Mouse (Mus musculus) cerebellum, postnatal 4 days (tissue): ENCODE data around the gene 4933411K16Rik.
A peak's percentile ranks its signal among the peaks of the same experiment; 100 is the strongest.

Experiments
- DNase-seq, 2 experiments: peaks; one replicate each; pipeline ENCODE4 v3.0.0; 2022; ENCODE audit warnings: low spot score in 2 of 2, mixed read lengths in 1 of 2

Gene 4933411K16Rik

DNA sequence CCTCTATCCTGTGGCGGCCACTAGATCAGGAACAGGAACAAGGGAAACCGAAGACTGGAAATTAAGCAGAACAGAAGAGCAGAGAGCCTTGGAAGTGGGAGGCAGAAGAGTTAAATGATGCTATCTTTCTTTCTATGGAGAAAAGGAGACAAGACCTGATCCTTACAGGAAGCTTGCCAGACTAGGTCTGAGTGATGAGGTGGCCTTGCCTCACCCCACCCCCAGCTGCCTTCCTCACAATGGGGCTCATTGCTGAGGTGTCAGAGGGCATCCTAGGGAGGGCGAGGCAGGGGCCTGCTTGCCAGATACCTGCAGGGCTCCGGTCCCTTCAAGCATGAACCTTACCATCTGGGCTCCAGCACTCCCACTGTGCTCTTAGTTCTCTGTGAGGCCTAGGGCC lies at the start of gene 4933411K16Rik:
4933411K16Rik (plus strand) TSS at position 301 of the 400 bp plus-strand sequence.
- DNase-seq = no peak

- DNase-seq = no peak
Measured at GRCm38 (mm10) chr19:42004258-42004657, 47.8 kb upstream of the 4933411K16Rik start.

DNA sequence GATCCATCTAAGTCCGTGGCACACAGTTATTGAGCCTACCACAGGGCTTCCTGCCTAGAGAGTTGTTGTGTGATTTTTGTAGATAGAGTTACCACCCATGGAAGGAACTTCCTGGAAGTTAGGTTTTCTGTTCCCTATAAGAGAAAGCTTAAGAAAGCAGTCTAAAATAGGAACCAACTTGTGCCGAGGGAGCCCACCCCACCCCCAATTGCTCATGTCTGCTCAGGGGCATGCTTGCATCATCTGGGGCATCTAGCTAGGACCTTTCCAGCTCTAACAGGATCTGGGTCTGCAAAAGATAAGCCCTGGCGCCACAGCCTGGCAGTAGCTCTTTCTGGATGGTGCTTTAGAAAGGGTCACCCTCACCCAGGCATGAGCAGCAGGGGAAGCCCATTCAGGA lies 46.4 kb upstream of the 4933411K16Rik start:
- DNase-seq = no peak

DNA sequence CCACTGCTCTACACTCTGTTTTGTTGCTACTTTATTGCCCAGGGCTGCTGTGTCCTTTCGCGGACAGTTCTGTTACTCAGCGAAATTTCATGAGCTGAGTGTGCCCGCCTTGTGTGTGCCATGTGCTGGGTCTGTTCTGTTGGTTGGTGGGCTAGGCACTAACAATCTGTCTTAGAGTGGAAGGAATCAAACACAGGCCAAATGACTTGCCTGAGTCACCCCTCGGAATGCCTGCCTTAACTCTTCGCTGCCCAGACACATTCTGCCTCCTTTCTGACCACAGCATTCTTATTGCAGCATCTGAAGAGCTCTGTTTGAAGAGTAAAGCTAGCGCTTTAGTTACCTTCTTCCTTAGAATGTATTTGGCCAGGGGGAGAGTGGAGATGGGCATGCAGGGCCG lies 45.5 kb upstream of the 4933411K16Rik start:
- no peak for DNase-seq

DNA sequence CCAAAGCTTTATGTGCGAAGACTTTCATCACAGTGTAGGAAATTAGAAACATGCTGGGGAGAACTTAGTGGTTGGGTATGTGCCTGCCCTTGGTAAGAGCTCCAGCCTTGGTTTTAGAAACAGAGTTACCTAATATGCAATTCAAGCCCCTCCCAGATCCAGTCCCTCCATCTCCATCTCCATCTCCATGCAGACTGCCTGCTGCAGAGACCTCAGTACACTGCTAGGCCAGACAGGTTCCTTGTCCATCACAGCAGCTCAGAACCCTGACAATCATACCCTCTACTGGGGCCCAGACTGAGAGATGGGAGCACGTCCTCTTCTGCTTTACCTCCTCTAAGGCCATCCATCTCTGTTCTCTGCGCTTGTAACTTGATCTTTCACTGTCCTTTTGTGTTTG lies 43.5 kb upstream of the 4933411K16Rik start:
- DNase-seq = no peak

DNA sequence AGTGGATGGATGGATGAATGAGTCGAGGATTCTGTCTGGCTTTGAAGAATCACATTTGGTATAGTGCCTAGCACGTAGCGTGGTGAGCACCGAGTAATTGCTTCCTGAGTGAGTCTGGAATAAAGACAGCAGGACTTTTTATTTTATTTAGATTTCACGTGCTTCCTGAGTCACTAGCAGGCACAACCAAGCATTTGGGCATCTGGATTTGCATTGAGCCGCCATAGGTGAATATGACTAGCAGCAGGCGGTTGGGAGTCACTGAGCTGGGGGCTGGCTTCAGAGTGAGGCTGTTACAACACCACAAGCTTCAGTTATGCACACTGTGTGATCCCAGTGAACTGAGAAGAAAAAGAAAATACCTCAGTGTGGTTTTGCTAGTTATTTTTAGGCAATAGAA lies 43.0 kb upstream of the 4933411K16Rik start:
- DNase-seq = no peak

GRCm38 (mm10) chr19:42010436-42010835 lies 41.6 kb upstream of the 4933411K16Rik start:
- no peak for DNase-seq

GRCm38 (mm10) chr19:42011123-42011522 lies 40.9 kb upstream of the 4933411K16Rik start:
- DNase-seq = no peak

DNA sequence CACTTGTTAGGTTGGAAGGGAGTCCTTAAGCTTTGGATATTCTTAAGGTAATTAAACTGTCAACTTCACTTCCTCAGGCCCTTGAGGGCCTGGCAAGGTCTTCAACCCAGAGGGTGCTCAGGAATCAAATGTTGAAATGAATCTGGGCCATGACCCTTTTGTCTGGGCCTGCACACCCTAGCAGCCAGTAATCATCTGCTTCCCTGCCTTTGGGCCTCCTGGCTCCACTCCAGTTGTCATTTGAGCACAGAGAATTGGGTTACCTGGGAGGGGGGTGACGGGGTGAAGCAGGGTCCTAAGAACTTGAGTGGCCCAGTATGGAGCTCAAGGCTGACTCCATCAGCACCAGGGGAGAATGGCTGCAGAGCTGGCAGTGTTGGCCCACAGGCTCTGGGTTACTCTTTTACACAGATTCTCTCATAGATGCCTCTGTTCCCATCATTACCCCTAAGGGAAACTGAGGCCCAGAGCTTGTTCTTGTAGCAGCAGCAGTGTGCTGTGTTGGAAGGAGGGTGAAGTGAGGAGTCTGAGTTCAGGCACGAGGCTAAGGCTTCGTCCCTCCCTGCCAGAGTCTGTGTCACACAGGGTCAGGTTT lies 37.7 kb upstream of the 4933411K16Rik start:
- DNase-seq = no peak

- no peak for DNase-seq
Measured at GRCm38 (mm10) chr19:42015001-42015400, 37.0 kb upstream of the 4933411K16Rik start.

DNA sequence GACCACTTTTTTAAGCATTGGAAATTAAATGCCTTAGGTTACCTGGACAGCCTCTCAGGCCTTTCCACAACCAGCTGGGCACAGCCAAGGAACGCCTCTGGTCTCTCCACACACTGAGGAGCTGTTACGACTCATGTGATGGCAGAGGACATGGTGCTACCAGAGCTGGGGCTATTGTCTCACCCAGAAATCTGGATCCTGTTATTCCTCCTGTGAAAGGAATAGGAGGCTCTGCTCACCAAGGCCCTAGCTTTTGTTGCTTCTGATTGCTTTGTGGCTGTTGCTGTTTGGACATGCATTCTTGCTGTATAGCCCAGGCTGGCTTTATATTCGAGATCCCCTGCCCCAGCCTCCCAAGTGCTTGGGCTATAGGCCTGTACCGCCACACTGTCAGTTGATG lies 35.8 kb upstream of the 4933411K16Rik start:
- DNase-seq = no peak

GRCm38 (mm10) chr19:42016840-42017239 lies 35.2 kb upstream of the 4933411K16Rik start:
- no peak for DNase-seq

DNA sequence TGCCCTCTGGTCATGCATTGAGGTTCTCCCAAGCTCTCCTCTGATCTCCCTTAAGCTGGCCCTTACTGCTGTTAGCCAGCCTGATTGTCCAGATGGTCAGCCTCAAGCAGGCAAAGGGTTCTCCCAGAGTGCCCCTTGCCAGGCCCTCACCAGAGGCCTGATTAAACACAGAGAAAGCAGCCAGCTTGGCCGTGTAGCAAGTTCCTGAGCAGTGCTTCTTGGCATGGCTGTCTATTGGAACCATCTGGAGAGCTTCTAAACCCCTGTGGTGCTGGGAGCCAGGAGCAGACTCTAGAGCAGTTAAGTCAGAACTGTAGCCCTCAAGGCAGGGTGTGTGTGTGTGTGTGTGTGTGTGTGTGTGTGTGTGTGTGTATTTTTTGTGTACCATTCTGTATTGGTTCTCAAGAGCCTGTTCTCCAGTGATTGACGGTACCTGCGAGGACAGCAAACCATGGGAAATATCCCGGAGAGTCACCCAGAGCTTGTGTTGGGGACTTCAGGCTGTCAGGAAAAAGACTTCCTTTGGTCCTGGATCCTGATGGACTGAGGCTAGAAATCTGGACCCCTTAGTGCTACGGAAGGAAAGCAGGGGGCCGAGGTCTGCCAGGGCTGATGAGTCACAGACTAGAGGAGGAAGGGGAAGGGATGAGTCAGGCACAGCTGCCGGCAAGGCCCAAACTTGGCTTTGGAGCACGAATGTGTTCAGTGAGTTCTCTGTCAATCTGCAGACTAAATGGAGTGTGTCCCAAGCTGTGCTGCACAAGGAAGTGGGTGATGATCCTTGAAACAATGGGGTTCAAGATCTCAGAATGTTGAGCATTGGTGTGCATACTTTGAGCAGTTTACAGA lies 34.4 kb upstream of the 4933411K16Rik start:
- DNase-seq = peak in 1 of 2 experiments; percentile 61

- no peak for DNase-seq
Measured at GRCm38 (mm10) chr19:42019011-42019522, 33.0 kb upstream of the 4933411K16Rik start.

GRCm38 (mm10) chr19:42021681-42022541 lies 30.1 kb upstream of the 4933411K16Rik start:
- DNase-seq = no peak

DNA sequence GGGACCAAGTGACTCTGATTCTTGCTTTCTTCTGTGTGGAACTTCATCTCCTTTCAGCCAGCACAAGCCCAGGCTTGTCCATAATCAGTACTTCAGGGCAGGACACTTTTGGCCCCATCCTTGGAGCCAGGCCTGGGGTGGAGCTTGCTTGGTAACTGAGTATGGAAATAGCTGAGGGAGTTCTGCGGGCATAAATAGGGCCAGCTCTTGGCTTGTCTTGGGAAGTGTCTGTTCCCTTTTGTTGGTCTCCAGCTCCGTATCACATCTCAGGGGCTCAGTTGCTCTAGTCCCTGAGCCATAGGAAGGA lies 29.6 kb upstream of the 4933411K16Rik start:
- DNase-seq = no peak

GRCm38 (mm10) chr19:42026158-42026557 lies 25.9 kb upstream of the 4933411K16Rik start:
- peak; percentile 75 to 86 for DNase-seq

- no peak for DNase-seq
Measured at GRCm38 (mm10) chr19:42031112-42031511, 20.9 kb upstream of the 4933411K16Rik start.

DNA sequence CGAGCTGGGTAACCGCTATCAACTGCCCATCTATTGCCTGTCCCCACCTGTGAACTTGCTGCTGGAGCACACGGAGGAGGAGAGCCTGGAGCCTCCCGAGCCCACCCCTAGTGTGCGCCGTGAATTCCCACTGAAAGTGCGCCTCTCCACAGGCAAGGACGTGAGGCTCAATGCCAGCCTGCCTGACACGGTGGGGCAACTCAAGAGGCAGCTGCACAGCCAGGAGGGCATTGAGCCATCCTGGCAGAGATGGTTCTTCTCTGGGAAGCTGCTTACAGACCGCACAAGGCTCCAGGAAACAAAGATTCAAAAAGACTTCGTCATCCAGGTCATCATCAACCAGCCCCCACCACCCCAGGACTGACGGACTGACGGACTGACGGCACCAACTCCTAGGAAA lies 18.4 kb upstream of the 4933411K16Rik start:
- DNase-seq = no peak

- no peak for DNase-seq
Measured at GRCm38 (mm10) chr19:42034146-42034775, 17.8 kb upstream of the 4933411K16Rik start.

DNA sequence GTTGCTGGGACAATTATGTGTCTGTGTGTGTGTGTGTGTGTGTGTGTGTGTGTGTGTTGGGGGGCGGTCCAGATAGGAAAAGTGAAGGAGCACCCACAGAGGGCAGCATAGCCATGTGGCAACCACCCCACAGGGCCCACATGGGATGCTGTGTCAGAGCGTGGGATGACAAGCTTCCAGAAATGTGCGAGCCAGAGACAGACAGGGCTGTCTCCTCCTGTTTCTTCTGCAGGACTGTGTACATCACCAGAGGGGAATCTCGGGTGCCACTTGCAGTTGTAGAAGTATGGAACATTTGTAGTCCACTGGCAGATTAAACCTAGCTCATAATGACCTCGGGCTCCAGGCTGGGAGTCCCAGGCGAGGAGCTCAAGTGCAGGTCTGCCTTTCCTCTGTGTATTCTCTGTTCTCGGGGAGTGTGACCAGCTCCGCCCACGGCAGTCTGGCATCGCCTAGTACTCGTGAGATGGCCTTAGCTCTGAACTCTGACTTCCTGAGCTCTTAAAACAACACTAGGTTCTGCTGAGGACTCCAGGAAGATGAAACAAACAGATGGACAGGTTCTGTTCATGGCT lies 17.1 kb upstream of the 4933411K16Rik start:
- no peak for DNase-seq
